Mouse (Mus musculus) heart, postnatal 0 days (tissue): ENCODE measurements around the gene Wdpcp. TPM values are rescaled to one million over a fixed set of nuclear protein-coding genes. Genes with fewer than 3 reads are reported as not detected.
A peak's percentile ranks its signal among the peaks of the same experiment; 100 is the strongest.

Experiments used
- ATAC-seq: fragments of 200-750 bp; cut with Nextera tagmentation; 2 replicates; pipeline ENCODE4 v1.8.0; 2017; ENCODE audit warnings: low read depth, moderate number of reproducible peaks, moderate library complexity; ENCODE audit not compliant: insufficient read depth
- DNase-seq: peaks from one replicate; pipeline ENCODE4 v3.0.0-alpha.2; 2016; ENCODE audit warnings: low spot score
- H3K27ac ChIP-seq: fragments of 300-500 bp; sonication (generic); 2 replicates; pipeline ENCODE4 v1.5.1; 2014; ENCODE audit warnings: low read depth, mild to moderate bottlenecking
- H3K27me3 ChIP-seq: fragments of 300-500 bp; sonication (generic); 2 replicates; pipeline ENCODE4 v1.6.1; 2014; ENCODE audit warnings: low read length, mixed read lengths; ENCODE audit not compliant: control insufficient read depth, insufficient read depth
- H3K36me3 ChIP-seq: fragments of 300-500 bp; sonication (generic); replicated peaks from 2 replicates; pipeline ENCODE4 v1.6.1; 2014; ENCODE audit warnings: low read length, mixed read lengths; ENCODE audit not compliant: control insufficient read depth, insufficient read depth
- H3K4me1 ChIP-seq: fragments of 300-500 bp; sonication (generic); 2 replicates; pipeline ENCODE4 v1.6.1; 2014; ENCODE audit warnings: antibody characterized with exemption; ENCODE audit not compliant: control insufficient read depth, insufficient read depth
- H3K4me2 ChIP-seq: fragments of 300-500 bp; sonication (generic); 2 replicates; pipeline ENCODE4 v1.6.1; 2014; ENCODE audit warnings: low read depth, mild to moderate bottlenecking, low read length, moderate library complexity
- H3K4me3 ChIP-seq: fragments of 300-500 bp; sonication (generic); 2 replicates; pipeline ENCODE4 v1.5.1; 2014; ENCODE audit warnings: low read depth, low read length
- H3K9ac ChIP-seq: fragments of 300-500 bp; sonication (generic); replicated peaks from 2 replicates; pipeline ENCODE4 v1.6.1; 2014; ENCODE audit warnings: low read depth, low read length, mixed read lengths
- H3K9me3 ChIP-seq: fragments of 300-500 bp; sonication (generic); replicated peaks from 2 replicates; pipeline ENCODE4 v1.6.1; 2016; ENCODE audit warnings: low read length; ENCODE audit not compliant: control insufficient read depth
- CTCF ChIP-seq: IDR thresholded peaks from 2 replicates; pipeline ENCODE4 v1.5.1; 2016; ENCODE audit warnings: antibody characterized with exemption, control low read depth, low read depth
- EP300 ChIP-seq: IDR thresholded peaks from 2 replicates; pipeline ENCODE4 v1.6.1; 2016; ENCODE audit warnings: antibody characterized with exemption, low read depth
- WGBS: fragments of 180-500 bp; shearing (Covaris S2); extraction: QIAGEN DNeasy Blood & Tissue Kit; methylation state at CpG from one replicate; pipeline ENCODE4 v1.1.7; 2014; 5-methylcytosine and 5-hydroxymethylcytosine counted together
- polyA plus RNA-seq: library from polyadenylated mRNA; unstranded; fragments of >200 nt; fragmentation: Nextera tagmentation; extraction: Ambion mirVana; gene quantifications from 2 replicates; pipeline ENCODE4 v1.2.1, GENCODE M21; 2015
- total RNA-seq: library from RNA; depleted of rRNA; stranded (reverse); fragments of >200 nt; gene quantifications from 2 replicates; pipeline ENCODE4 v1.2.3, GENCODE M21; 2014; ENCODE audit warnings: low replicate concordance

The Wdpcp gene
- total and polyA plus RNA-seq, 2 experiments from 2014 or later = 4.0 to 5.8 TPM

- no peaks in the 10 kb centered on the region for H3K36me3 ChIP-seq
- no peak overlapping the region for H3K4me2 ChIP-seq
- no peaks in the 10 kb centered on the region for H3K4me1 ChIP-seq
- no peak overlapping the region for H3K27ac ChIP-seq
- H3K4me3 ChIP-seq = no peak overlapping the region
- WGBS = 72% methylated on average over 6 of the region's 6 CpGs
- H3K9ac ChIP-seq = no peak overlapping the region
- TF ChIP-seq EP300 (no peak), CTCF (no peak)
- no peaks in the 10 kb centered on the region for H3K27me3 ChIP-seq
- no peak for DNase-seq
- no peaks in the 10 kb centered on the region for H3K9me3 ChIP-seq
- ATAC-seq = no peak
These were observed 163.2 kb downstream of the Wdpcp start for GRCm38 (mm10) chr11:21735272-21735671.

GRCm38 (mm10) chr11:21749487-21749886 is 177.5 kb downstream of the Wdpcp start:
- H3K4me3 ChIP-seq = no peak overlapping the region
- H3K9me3 ChIP-seq = no peaks in the 10 kb centered on the region
- 56% methylated on average over 4 of the region's 4 CpGs for WGBS
- H3K27me3 ChIP-seq = no peaks in the 10 kb centered on the region
- no peak overlapping the region for H3K4me2 ChIP-seq
- TF ChIP-seq EP300 (no peak), CTCF (no peak)
- H3K27ac ChIP-seq = no peak overlapping the region
- no peak overlapping the region for H3K9ac ChIP-seq
- no peaks in the 10 kb centered on the region for H3K4me1 ChIP-seq
- DNase-seq (no peak), ATAC-seq (peak; percentile 57)
- H3K36me3 ChIP-seq = no peaks in the 10 kb centered on the region

DNA sequence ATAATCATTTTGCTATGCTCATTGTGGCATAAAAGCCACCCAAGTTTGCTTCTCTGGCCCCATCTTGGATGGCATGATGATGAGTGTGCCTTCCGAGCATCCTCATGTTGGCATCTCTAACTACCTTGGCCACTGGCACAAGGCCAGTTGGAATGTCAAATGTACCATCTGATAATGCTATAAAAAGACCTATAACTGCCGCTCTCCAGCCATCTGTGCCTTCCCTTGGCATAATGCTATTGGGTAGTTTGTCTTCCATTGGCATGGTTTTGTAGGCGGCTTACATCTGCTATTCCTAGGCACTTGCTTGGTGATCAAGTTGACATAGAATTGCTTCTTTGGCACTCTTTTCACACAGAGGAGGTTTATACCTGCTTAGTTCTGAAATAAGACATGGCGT is 191.2 kb downstream of the Wdpcp start:
- H3K4me1 ChIP-seq = no peaks in the 10 kb centered on the region
- no peak overlapping the region for H3K9ac ChIP-seq
- ATAC-seq = no peak
- DNase-seq = no peak
- no peak overlapping the region for H3K4me3 ChIP-seq
- no peak overlapping the region for H3K4me2 ChIP-seq
- no peaks in the 10 kb centered on the region for H3K27me3 ChIP-seq
- H3K36me3 ChIP-seq = no peaks in the 10 kb centered on the region
- H3K9me3 ChIP-seq = peaks cover 7% of the 10 kb centered on the region; the same call in 1 of the 2 replicates
- TF ChIP-seq EP300 (no peak), CTCF (no peak)
- no peak overlapping the region for H3K27ac ChIP-seq
- 89% methylated on average over 4 of the region's 4 CpGs for WGBS

- WGBS = 48% methylated on average over 3 of the region's 3 CpGs
- Histone ChIP-seq H3K9me3 (no peaks in the 10 kb centered on the region; the same call in 1 of the 2 replicates), H3K27ac (no peak overlapping the region), H3K36me3 (no peaks in the 10 kb centered on the region), H3K4me3 (no peak overlapping the region), H3K4me2 (no peak overlapping the region), H3K9ac (no peak overlapping the region), H3K27me3 (no peaks in the 10 kb centered on the region), H3K4me1 (no peaks in the 10 kb centered on the region)
- DNase-seq (no peak), ATAC-seq (no peak)
- TF ChIP-seq EP300 (no peak), CTCF (no peak)
These were observed 216.8 kb downstream of the Wdpcp start for GRCm38 (mm10) chr11:21788831-21789230.

DNA sequence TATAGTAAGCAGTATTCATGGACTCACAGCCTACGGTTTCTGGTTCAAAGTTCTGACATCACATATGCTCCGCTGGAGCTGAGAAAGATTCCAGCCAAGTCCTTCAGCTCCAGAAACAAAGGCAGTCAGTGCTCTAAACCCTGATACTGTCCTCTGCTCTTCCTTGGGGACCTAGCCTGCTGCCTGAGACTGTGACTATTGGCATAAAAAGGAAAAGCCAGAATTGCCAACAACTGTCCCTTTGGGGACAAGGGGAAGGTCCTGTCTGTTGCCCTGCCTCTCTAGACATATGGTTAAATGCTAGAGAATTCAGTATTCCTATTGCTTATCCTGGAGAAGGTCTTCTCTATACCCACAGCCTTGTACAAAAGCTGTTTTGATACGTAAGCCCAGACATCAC is 252.9 kb downstream of the Wdpcp start:
- 78% methylated on average over 3 of the region's 3 CpGs for whole genome bisulfite sequencing
- ATAC-seq (no peak), DNase-seq (no peak)
- Histone ChIP-seq H3K4me2 (no peak overlapping the region), H3K27me3 (no peaks in the 10 kb centered on the region), H3K36me3 (no peaks in the 10 kb centered on the region), H3K4me3 (no peak overlapping the region), H3K4me1 (no peaks in the 10 kb centered on the region), H3K27ac (no peak overlapping the region), H3K9ac (no peak overlapping the region), H3K9me3 (no peaks in the 10 kb centered on the region)
- no peak for TF ChIP-seq CTCF
- no peak for TF ChIP-seq EP300

DNA sequence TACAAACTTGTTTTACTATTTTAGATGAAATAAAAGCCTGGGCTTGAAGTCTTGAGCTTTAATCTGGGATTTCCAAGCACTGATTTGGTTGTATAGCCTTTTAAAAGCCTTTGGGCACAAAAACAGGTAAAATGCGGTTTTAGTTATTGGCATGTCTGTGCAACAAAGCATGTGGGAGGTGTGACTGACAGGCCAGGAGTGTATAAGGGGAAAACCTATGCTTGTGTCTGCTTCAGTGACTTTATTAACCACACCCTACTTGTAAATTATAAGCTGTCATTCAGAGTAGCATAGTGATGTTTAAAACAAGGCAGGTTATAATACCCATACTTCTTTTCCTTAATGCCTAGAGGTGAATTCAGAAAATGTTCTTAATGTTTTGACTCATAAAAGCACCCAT is 254.5 kb downstream of the Wdpcp start:
- no peak overlapping the region for H3K27ac ChIP-seq
- DNase-seq = no peak
- no peaks in the 10 kb centered on the region for H3K4me1 ChIP-seq
- no peak overlapping the region for H3K4me3 ChIP-seq
- no peak for ATAC-seq
- no peaks in the 10 kb centered on the region for H3K36me3 ChIP-seq
- no peak overlapping the region for H3K9ac ChIP-seq
- no peaks in the 10 kb centered on the region for H3K9me3 ChIP-seq
- no peak overlapping the region for H3K4me2 ChIP-seq
- H3K27me3 ChIP-seq = no peaks in the 10 kb centered on the region
- TF ChIP-seq CTCF (no peak), EP300 (no peak)
- WGBS = 83% methylated on average over 1 of the region's 1 CpGs
